Mouse (Mus musculus): Measurements from ENCODE around the gene Chpf2. TPM values are rescaled to one million over a fixed set of nuclear protein-coding genes. Genes with fewer than 3 reads are reported as not detected.
A peak's percentile ranks its signal among the peaks of the same experiment; 100 is the strongest.

Gene Chpf2
- total and polyA plus RNA-seq, 3 experiments = 37.9 to 76.6 (median 49.7) TPM

GRCm38 (mm10) chr5:24591268-24591721 lies 4.8 kb downstream of the Chpf2 start:
- peak; percentile 83 for DNase-seq

- peak; percentile 45 for DNase-seq
Observed at GRCm38 (mm10) chr5:24591796-24592470, 5.4 kb downstream of the Chpf2 start.

GRCm38 (mm10) chr5:24592471-24593160 lies 6.1 kb downstream of the Chpf2 start:
- DNase-seq = no peak

GRCm38 (mm10) chr5:24593230-24593629 lies 6.7 kb downstream of the Chpf2 start:
- no peak for DNase-seq

GRCm38 (mm10) chr5:24593928-24594327 lies 7.4 kb downstream of the Chpf2 start:
- no peak for DNase-seq

GRCm38 (mm10) chr5:24594346-24594745 lies 7.8 kb downstream of the Chpf2 start:
- no peak for DNase-seq

GRCm38 (mm10) chr5:24595261-24595660 lies 8.7 kb downstream of the Chpf2 start:
- DNase-seq = no peak

GRCm38 (mm10) chr5:24595786-24596380 lies 9.3 kb downstream of the Chpf2 start:
- DNase-seq = no peak

- DNase-seq = no peak
Observed at GRCm38 (mm10) chr5:24596519-24597171, 10.1 kb downstream of the Chpf2 start.

- DNase-seq = peak; percentile 85
Observed at GRCm38 (mm10) chr5:24597221-24597728, 10.7 kb downstream of the Chpf2 start.

GRCm38 (mm10) chr5:24597901-24598569 lies 11.5 kb downstream of the Chpf2 start:
- DNase-seq = no peak

GRCm38 (mm10) chr5:24598570-24599006 lies 12.0 kb downstream of the Chpf2 start:
- DNase-seq = peak; percentile 59

- DNase-seq = no peak
Observed at GRCm38 (mm10) chr5:24599137-24599536, 12.6 kb downstream of the Chpf2 start.

- no peak for DNase-seq
Observed at GRCm38 (mm10) chr5:24600236-24600635, 13.7 kb downstream of the Chpf2 start.

- DNase-seq = no peak
Observed at GRCm38 (mm10) chr5:24601071-24601835, 14.7 kb downstream of the Chpf2 start.

- DNase-seq = peak; percentile 88
Observed at GRCm38 (mm10) chr5:24601911-24602750, 15.6 kb downstream of the Chpf2 start.

GRCm38 (mm10) chr5:24602751-24603343 lies 16.3 kb downstream of the Chpf2 start:
- peak; percentile 93 for DNase-seq

GRCm38 (mm10) chr5:24603431-24604010 lies 17.0 kb downstream of the Chpf2 start:
- DNase-seq = peak; percentile 29

GRCm38 (mm10) chr5:24604080-24604655 lies 17.6 kb downstream of the Chpf2 start:
- DNase-seq = no peak

All from adrenal gland, adult 2 months (tissue).